Mouse (Mus musculus) cortical plate, adult 2 months (tissue): ENCODE measurements around the gene St3gal4. TPM values are rescaled to one million over a fixed set of nuclear protein-coding genes. Genes with fewer than 3 reads are reported as not detected.

Experiments
- H3K27ac ChIP-seq: fragments of 200-500 bp; 2 replicates; pipeline ENCODE4 v1.5.1; 2012; ENCODE audit warnings: low read length, control low read depth, inconsistent platforms; ENCODE audit not compliant: insufficient read depth
- H3K4me1 ChIP-seq: fragments of 200-500 bp; 2 replicates; pipeline ENCODE4 v1.6.1; 2011; ENCODE audit warnings: low read length; ENCODE audit not compliant: control insufficient read depth, insufficient read depth
- H3K4me3 ChIP-seq: fragments of 200-500 bp; 2 replicates; pipeline ENCODE4 v1.5.1; 2011; ENCODE audit warnings: mild to moderate bottlenecking, low read length, control low read depth; ENCODE audit not compliant: insufficient read depth
- CTCF ChIP-seq: fragments of 200-500 bp; IDR thresholded peaks from 2 replicates; pipeline ENCODE4 v1.5.1; 2011; ENCODE audit warnings: mild to moderate bottlenecking, control low read depth, low read length; ENCODE audit not compliant: insufficient read depth; ENCODE audit errors: extremely low read depth
- POLR2A ChIP-seq: fragments of 200-500 bp; IDR thresholded peaks from 2 replicates; pipeline ENCODE4 v1.6.1; 2011; ENCODE audit warnings: mild to moderate bottlenecking, low read length, control low read depth; ENCODE audit not compliant: insufficient read depth; ENCODE audit errors: extremely low read depth
- polyA plus RNA-seq: library from polyadenylated mRNA; depleted of rRNA; stranded (reverse); fragments of >200 nt; gene quantifications from 2 replicates; pipeline ENCODE4 v1.2.3, GENCODE M21; 2012

St3gal4 gene
- polyA plus RNA-seq, 1 experiment = 8.3 TPM

GRCm38 (mm10) chr9:35110051-35110450, 9.0 kb downstream of the St3gal4 start:
- H3K27ac ChIP-seq = no peak overlapping the region

GRCm38 (mm10) chr9:35108916-35109315, 10.2 kb downstream of the St3gal4 start:
- Histone ChIP-seq H3K27ac (peak overlapping the region; percentile 87), H3K4me1 (peaks cover 3% of the 10 kb centered on the region), H3K4me3 (no peak overlapping the region)
- TF ChIP-seq POLR2A (no peak), CTCF (no peak)

More at GRCm38 (mm10) chr9:35110051-35110450, 9.0 kb downstream of the St3gal4 start:
- TF ChIP-seq POLR2A = no peak
- no peak for TF ChIP-seq CTCF
- Histone ChIP-seq H3K4me1 (peaks cover 3% of the 10 kb centered on the region), H3K4me3 (no peak overlapping the region)

- no peak for TF ChIP-seq CTCF
- no peak for TF ChIP-seq POLR2A
- Histone ChIP-seq H3K27ac (peak overlapping the region; percentile 87; the same call in 1 of the 2 replicates), H3K4me3 (no peak overlapping the region), H3K4me1 (peaks cover 3% of the 10 kb centered on the region)
Observed at GRCm38 (mm10) chr9:35108066-35108465, 11.0 kb downstream of the St3gal4 start.

- H3K27ac ChIP-seq = no peak overlapping the region
- no peak for TF ChIP-seq POLR2A
- no peak for TF ChIP-seq CTCF
- H3K4me1 ChIP-seq = peaks cover 3% of the 10 kb centered on the region
- no peak overlapping the region for H3K4me3 ChIP-seq
Observed at GRCm38 (mm10) chr9:35107396-35107795, 11.7 kb downstream of the St3gal4 start.

GRCm38 (mm10) chr9:35105884-35106880, 12.9 kb downstream of the St3gal4 start:
- Histone ChIP-seq H3K27ac (no peak overlapping the region), H3K4me3 (no peak overlapping the region), H3K4me1 (peaks cover 3% of the 10 kb centered on the region)
- TF ChIP-seq POLR2A = no peak
- no peak for TF ChIP-seq CTCF

GRCm38 (mm10) chr9:35105438-35105837, 13.6 kb downstream of the St3gal4 start:
- Histone ChIP-seq H3K4me1 (peaks cover 3% of the 10 kb centered on the region), H3K4me3 (no peak overlapping the region), H3K27ac (no peak overlapping the region)
- no peak for TF ChIP-seq CTCF
- TF ChIP-seq POLR2A = no peak

GRCm38 (mm10) chr9:35104711-35105110, 14.4 kb downstream of the St3gal4 start:
- Histone ChIP-seq H3K27ac (no peak overlapping the region), H3K4me3 (no peak overlapping the region), H3K4me1 (peaks cover 3% of the 10 kb centered on the region)
- TF ChIP-seq CTCF = no peak
- TF ChIP-seq POLR2A = no peak

- H3K27ac ChIP-seq = no peak overlapping the region
- TF ChIP-seq POLR2A = no peak
- TF ChIP-seq CTCF = no peak
- no peak overlapping the region for H3K4me3 ChIP-seq
- no peaks in the 10 kb centered on the region for H3K4me1 ChIP-seq
Observed at GRCm38 (mm10) chr9:35098762-35099161, 20.3 kb downstream of the St3gal4 start.

- TF ChIP-seq POLR2A = no peak
- TF ChIP-seq CTCF = no peak
Observed at GRCm38 (mm10) chr9:35097901-35098300, 21.2 kb downstream of the St3gal4 start.

GRCm38 (mm10) chr9:35095726-35096125, 23.3 kb downstream of the St3gal4 start:
- TF ChIP-seq POLR2A (no peak), CTCF (no peak)
- Histone ChIP-seq H3K4me3 (no peak overlapping the region), H3K27ac (no peak overlapping the region), H3K4me1 (no peaks in the 10 kb centered on the region)

More at GRCm38 (mm10) chr9:35097901-35098300, 21.2 kb downstream of the St3gal4 start:
- Histone ChIP-seq H3K4me3 (no peak overlapping the region), H3K4me1 (no peaks in the 10 kb centered on the region), H3K27ac (no peak overlapping the region)
